Mouse (Mus musculus): ENCODE results near the gene Abcc8.

DNA sequence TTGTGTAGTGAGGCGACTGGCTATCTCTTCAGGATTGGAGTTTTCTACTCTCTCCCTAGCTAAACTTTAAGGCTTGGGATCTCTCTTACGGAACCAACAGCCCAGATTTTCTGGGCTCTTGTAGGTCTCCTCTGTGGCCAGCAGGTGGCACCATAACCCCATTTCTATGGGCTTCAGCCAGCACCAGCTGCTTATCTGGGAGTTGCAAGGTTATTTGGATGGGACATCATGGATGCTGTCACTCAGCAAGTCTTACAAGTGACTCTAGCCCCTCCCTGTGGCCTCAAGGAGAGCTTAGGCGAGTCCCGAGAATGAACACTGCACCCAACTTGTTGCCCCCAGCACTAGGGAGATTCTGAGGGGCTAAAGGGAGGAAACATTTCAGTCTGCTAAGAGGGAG is 83.7 kb downstream of the Abcc8 start:
- TF ChIP-seq POLR2A (IDR thresholded peaks at IDR 0.05; ENCODE audit: borderline replicate concordance, extremely low read depth, low read depth, low read length) (no peak), CTCF (IDR thresholded peaks at IDR 0.05; ENCODE audit: insufficient read depth, low read length) (peak; percentile 87)
